Mouse (Mus musculus): ENCODE data around the gene Gm45233.

The Gm45233 gene

DNA sequence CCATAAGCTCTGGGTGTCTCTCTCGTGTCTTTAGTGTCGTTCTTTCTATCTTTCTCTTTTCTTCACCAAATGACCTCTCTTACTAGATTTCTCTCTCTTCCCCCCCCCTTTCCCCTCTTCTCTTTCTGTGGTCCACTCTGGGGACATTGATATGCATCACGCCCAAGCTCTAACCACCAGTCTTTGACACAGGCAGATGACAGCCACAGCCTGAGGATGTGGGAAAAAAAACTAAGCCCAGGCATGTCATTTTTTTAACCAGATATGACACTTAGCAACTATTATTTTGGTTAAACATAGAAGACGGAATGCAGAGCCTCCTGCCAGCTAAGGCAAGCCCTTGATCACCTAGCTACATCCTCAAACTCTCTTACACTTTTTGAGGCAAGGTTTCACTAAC lies 5.3 kb upstream of the Gm45233 start:
- H3K27me3 ChIP-seq (ENCODE audit: control insufficient read depth, insufficient read depth, low read length, poor library complexity, severe bottlenecking), result no peaks in the 10 kb centered on the region
- no peak for DNase-seq (ENCODE audit: low read depth, low spot score)

DNA sequence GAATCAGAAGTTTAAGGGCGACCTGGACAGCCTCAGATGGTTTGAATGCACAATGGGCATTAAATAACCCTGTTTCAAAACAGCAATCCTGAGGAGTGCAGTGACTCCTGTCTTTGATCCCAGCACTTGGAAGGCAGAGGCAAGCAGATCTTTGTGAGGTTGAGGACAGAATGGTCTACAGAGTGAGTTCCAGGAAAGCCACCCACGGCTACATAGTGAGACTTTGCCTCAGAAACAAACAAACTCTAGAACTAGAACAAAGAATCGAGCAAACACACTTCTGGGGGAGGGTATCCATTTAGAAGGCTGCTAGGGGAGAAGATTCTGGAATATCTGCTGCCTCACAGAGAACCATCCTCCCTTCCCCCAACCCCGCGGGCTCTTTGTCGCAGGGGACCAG lies 3.4 kb upstream of the Gm45233 start, which contains the start of gene Cldnd2:
TSS of gene Cldnd2 (plus strand) at position 301 of the 400 bp plus-strand sequence.
- Histone ChIP-seq H3K27me3 (ENCODE audit: control insufficient read depth, insufficient read depth, low read length, poor library complexity, severe bottlenecking) (no peaks in the 10 kb centered on the region), H3K36me3 (ENCODE audit: control insufficient read depth, insufficient read depth, low read length, poor library complexity, severe bottlenecking) (no peaks in the 10 kb centered on the region)
- DNase-seq (ENCODE audit: low read depth, low spot score), result no peak

More for the DNA sequence above, 5.3 kb upstream of the Gm45233 start:
- no peaks in the 10 kb centered on the region for H3K36me3 ChIP-seq (ENCODE audit: control insufficient read depth, insufficient read depth, low read length, poor library complexity, severe bottlenecking)

DNA sequence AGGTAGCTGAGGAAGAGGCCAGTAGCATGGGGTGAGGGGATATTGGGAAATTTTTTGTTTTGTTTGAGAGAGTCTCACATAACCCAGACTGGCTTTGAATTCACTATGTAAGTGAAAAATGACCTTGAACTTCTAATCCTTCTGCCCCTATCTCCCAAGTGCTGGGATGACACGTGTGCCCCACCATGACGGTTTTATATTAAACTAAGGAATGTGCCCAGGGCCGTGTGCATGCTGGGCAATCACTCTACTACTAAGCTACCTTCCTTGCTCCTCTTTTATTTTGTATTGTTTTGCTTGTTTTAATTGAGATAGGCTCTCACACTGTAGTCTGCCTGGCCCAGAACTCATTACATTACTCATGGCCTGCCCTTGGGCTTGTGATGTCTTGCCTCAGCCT lies 2.9 kb upstream of the Gm45233 start:
- Histone ChIP-seq H3K36me3 (ENCODE audit: control insufficient read depth, insufficient read depth, low read length, poor library complexity, severe bottlenecking) (no peaks in the 10 kb centered on the region), H3K27me3 (ENCODE audit: control insufficient read depth, insufficient read depth, low read length, poor library complexity, severe bottlenecking) (no peaks in the 10 kb centered on the region)
- DNase-seq (ENCODE audit: low read depth, low spot score), result no peak

DNA sequence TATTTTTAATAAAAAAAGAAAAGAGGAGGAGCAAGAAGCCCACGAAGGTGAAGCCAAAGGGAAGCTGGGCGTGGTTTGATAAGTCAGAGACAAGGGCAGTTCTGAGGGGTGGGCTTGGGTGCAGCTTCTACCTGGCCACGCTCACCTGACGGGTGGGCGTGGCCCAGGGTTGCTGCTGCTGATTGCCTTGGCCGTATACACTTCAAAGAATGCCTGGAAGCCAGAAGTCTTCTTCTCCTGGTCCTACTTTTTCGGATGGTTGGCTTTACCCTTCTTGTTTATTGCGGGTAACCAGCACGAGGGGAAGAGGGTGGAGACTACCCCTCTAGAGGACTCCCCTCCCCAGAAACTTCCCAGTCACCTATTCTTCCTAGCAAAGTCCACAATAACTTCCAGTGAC lies 1.2 kb upstream of the Gm45233 start:
- no peaks in the 10 kb centered on the region for H3K27me3 ChIP-seq (ENCODE audit: control insufficient read depth, insufficient read depth, low read length, poor library complexity, severe bottlenecking)
- DNase-seq (ENCODE audit: low read depth, low spot score), result no peak
- no peaks in the 10 kb centered on the region for H3K36me3 ChIP-seq (ENCODE audit: control insufficient read depth, insufficient read depth, low read length, poor library complexity, severe bottlenecking)

DNA sequence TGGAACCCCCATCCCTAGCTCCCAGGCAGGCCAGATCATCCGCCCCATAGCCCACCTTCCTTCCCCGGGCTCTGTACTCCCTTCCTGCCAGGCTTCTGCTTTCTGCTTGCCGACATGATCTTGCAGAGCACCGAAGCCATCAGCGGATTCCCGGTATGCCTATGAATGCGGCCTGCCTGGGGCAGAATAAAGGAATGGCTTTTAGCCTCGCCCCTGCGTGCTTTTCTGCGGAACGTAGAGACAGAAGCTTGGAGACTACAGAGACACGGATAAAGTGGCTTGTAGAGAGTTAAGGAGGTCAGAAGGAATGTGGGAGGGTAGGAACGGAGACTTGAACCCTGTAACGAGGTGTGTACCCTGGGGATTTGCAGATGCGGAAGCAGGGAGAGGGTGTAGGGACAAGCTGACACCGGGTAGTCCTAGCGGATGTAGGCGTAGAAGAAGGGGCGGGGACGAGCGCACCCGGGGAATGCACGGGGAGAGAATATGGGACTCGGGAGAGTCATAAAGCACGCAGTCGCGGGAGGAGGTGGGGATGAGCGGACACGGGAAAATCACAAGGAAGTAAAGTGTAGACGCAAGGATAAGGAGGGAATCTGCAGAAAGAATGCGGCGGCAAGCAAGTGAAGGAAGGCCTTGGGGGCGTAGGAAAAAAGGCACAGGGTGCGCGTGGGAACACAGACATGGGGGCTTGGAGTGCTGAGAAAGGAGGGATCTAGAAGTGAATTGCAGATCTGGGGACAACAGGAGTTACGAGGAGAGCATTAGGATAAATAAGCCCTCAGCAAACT lies 607 bp upstream of the Gm45233 start:
- H3K27me3 ChIP-seq (ENCODE audit: control insufficient read depth, insufficient read depth, low read length, poor library complexity, severe bottlenecking), result no peaks in the 10 kb centered on the region
- peak; percentile 72 for DNase-seq (ENCODE audit: low read depth, low spot score)
- H3K36me3 ChIP-seq (ENCODE audit: control insufficient read depth, insufficient read depth, low read length, poor library complexity, severe bottlenecking), result no peaks in the 10 kb centered on the region

DNA sequence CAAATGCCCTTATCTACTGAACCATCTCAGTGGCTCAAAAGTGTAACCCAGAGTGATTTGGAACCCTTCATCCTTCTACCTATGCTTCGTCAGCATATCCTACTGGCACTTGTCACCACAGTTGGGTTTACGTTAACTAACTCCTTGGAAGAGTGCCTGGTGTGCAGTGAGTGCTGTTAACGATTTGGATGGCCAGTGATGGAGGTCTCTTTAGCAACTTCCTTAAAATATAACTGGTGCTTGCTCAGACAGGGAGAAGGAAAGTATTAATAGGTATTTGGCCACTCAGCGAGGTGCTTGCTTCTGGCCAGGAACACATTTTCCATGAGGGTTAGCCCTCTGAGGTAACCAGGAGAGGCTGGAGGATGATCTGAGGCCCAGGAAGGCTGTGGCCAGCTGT lies 3.9 kb downstream of the Gm45233 start:
- no peaks in the 10 kb centered on the region for H3K27me3 ChIP-seq (ENCODE audit: control insufficient read depth, insufficient read depth, low read length, poor library complexity, severe bottlenecking)
- H3K36me3 ChIP-seq (ENCODE audit: control insufficient read depth, insufficient read depth, low read length, poor library complexity, severe bottlenecking), result no peaks in the 10 kb centered on the region
- no peak for DNase-seq (ENCODE audit: low read depth, low spot score)

DNA sequence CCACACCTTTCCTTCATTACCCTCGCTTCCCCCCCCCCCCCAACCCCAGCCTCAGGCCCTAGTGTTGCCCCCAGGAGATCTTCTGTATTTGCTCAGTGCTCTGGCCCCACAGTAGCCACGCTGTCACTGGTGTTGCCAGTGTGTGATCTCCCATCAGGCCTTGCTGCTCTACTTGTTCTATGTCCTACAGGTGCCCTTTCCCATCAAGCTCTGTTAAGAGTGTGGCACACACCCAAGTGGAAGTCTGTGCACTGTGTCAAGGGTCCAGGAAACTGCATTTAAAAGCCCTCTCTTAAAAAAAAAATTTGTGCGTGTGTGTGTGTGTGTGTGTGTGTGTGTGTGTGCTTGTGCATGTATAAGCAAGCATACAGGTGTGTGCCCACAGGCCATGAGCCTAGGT lies 4.3 kb downstream of the Gm45233 start:
- Histone ChIP-seq H3K36me3 (ENCODE audit: control insufficient read depth, insufficient read depth, low read length, poor library complexity, severe bottlenecking) (no peaks in the 10 kb centered on the region; the same call in 1 of the 2 replicates), H3K27me3 (ENCODE audit: control insufficient read depth, insufficient read depth, low read length, poor library complexity, severe bottlenecking) (no peaks in the 10 kb centered on the region)
- no peak for DNase-seq (ENCODE audit: low read depth, low spot score)

DNA sequence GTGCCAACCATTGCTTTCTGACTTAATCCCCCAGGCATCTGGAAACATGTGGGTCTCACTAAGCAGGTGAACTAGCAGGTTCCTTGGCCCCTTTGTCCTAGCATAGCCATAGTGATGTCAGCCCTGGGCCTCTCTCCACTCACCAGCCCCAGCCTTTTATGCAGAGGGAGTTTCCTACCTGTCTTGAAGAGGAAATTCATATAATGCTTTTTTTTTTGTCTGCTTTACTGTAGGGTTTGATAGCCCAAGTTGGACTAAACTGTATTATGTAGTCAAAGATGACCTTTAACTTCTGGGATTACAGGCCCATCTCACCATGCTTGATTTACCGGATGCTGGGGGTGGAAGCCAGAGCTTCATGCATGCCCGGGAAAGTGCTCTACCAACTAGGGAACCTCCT lies 5.9 kb downstream of the Gm45233 start:
- Histone ChIP-seq H3K27me3 (ENCODE audit: control insufficient read depth, insufficient read depth, low read length, poor library complexity, severe bottlenecking) (no peaks in the 10 kb centered on the region), H3K36me3 (ENCODE audit: control insufficient read depth, insufficient read depth, low read length, poor library complexity, severe bottlenecking) (peaks cover 2% of the 10 kb centered on the region)
- no peak for DNase-seq (ENCODE audit: low read depth, low spot score)

DNA sequence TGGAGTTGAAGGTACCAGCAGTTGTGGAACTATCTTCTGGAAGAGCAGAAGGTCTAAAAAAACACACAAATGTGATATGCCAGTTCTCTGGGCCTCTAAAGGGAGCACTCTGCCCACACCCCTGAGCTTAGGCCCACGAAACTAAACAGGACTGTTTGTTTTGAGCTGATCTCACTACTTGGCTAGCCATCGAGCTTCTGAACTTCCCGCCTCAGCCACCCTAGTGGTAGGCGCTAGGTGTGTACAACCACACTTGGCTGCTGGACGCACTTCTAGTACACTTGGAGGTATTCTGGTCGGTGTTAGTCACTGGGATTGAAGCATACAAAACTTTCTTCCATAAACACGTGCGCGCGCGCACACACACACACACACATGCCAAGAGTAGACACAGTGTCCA lies 7.8 kb downstream of the Gm45233 start:
- H3K27me3 ChIP-seq (ENCODE audit: control insufficient read depth, insufficient read depth, low read length, poor library complexity, severe bottlenecking), result no peaks in the 10 kb centered on the region
- peaks cover 2% of the 10 kb centered on the region for H3K36me3 ChIP-seq (ENCODE audit: control insufficient read depth, insufficient read depth, low read length, poor library complexity, severe bottlenecking)
- DNase-seq (ENCODE audit: low read depth, low spot score), result no peak

DNA sequence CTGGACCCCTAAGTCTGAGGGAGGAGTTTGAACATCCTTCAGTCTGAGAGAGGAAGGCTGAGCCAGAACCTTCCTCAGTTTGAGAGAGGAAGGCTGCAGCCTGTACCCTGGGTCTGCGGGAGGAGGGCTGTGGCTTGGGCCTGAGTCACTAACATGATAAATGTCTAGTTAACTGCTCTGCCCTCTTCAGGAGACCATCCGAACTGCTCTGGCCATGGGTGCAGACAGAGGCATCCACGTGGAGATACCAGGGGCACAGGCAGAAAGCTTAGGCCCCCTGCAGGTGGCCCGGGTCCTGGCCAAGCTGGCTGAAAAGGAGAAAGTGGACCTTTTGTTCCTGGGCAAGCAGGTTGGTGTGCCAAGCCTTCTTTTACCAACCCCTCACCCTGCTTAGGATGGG lies 8.7 kb downstream of the Gm45233 start:
- peak; percentile 77 for DNase-seq (ENCODE audit: low read depth, low spot score)
- Histone ChIP-seq H3K36me3 (ENCODE audit: control insufficient read depth, insufficient read depth, low read length, poor library complexity, severe bottlenecking) (peaks cover 2% of the 10 kb centered on the region), H3K27me3 (ENCODE audit: control insufficient read depth, insufficient read depth, low read length, poor library complexity, severe bottlenecking) (no peaks in the 10 kb centered on the region)

DNA sequence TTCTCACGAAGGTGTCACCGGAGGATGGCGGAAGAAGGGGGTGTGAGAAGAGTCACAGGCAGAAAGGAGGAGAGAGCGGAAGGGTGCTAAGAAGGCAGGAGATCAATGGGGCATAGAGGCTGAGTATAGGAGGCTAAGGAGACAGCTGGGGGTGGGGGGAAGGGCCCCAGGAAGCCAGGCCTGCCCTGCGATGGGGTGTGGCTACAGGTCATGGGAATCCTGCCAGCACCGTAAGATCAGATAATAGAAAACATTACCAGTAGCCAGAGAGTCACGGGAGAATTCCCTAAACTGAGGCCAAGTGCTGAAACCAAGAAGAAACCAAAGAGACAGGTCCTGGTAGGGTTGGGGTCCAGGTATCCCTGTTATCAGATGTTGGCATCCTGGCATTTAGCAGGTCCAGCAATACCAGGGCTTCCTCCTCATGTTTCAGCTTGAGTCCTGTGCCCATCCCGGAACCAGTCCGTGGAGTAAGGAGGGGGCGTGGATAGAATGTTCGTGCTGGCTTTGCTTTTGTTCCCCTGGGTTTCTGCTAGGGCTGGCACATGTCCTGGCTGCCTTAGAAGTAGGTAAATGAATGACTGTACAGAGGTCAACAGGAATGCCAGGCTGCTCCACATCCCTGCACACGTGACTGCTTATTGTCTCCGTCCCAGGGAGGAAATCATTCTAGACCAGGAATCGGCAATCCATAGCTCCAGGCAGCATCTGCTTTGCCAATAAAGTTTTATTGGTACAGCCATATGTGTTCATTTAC lies 9.8 kb downstream of the Gm45233 start:
- DNase-seq (ENCODE audit: low read depth, low spot score), result no peak
- Histone ChIP-seq H3K36me3 (ENCODE audit: control insufficient read depth, insufficient read depth, low read length, poor library complexity, severe bottlenecking) (peaks cover 2% of the 10 kb centered on the region), H3K27me3 (ENCODE audit: control insufficient read depth, insufficient read depth, low read length, poor library complexity, severe bottlenecking) (no peaks in the 10 kb centered on the region)

DNA sequence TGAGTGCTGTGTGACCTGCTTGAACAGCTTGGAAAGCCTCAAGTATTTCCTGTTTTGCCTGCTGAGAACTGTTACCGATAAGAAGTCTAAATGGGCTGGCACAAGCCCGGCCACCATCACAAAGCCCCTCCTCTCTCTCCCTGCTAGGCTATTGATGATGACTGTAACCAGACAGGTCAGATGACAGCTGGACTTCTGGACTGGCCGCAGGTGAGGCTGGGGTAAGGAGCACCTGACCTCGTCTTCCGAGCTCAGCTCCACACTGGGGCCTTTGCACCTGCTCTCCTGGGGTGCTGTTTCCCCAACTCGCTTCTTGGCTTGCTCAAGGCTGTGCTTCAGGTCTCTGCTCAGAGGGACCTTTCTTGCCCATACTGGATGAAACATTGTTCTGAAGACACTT lies 10.4 kb downstream of the Gm45233 start:
- peaks cover 2% of the 10 kb centered on the region for H3K36me3 ChIP-seq (ENCODE audit: control insufficient read depth, insufficient read depth, low read length, poor library complexity, severe bottlenecking)
- DNase-seq (ENCODE audit: low read depth, low spot score), result no peak

DNA sequence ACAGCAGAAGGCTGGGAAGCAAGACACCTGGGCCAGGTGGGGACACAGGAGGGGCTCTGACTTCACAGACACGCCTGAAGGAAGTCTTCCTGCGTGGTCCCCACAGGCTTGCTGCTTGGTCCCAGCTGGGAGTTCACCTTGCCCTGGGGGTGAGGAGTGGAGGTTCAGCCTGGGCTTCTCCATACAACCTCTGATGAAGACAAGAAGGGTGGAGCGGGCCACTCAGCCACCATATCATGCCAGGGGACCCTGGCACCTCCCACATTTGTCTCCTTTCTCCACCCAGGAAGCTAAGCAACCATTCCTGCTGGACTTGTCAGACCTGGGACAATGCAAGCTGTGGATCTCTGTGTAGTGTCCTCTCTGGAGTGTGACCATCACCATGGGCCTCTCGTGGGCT lies 18.9 kb downstream of the Gm45233 start, which contains the start of gene Vsig10l:
TSS of gene Vsig10l (plus strand) at position 301 of the 400 bp plus-strand sequence.
- Histone ChIP-seq H3K36me3 (ENCODE audit: control insufficient read depth, insufficient read depth, low read length, poor library complexity, severe bottlenecking) (no peaks in the 10 kb centered on the region), H3K27me3 (ENCODE audit: control insufficient read depth, insufficient read depth, low read length, poor library complexity, severe bottlenecking) (no peaks in the 10 kb centered on the region)
- DNase-seq (ENCODE audit: low read depth, low spot score), result no peak

More for the DNA sequence above, 10.4 kb downstream of the Gm45233 start:
- no peaks in the 10 kb centered on the region for H3K27me3 ChIP-seq (ENCODE audit: control insufficient read depth, insufficient read depth, low read length, poor library complexity, severe bottlenecking)

DNA sequence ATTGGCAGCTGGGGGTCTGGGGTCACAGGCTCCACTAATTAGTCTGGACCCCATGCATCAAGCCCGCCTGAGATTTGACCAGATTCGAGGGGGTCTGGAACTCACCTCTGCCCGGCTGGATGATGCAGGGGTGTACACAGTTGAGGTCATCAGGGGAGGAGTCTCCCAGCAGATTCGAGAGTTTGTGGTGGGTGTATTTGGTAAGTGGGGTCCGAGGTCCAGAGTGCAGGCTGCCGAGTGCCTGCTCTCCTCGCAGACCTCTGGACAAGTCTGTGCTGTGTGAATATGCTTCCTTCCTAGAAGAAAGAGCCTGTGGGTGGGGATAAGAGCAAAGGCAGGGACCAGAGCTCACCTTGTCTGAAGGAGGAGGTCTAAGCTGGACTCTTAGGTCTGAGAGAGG lies 20.0 kb downstream of the Gm45233 start:
- H3K27me3 ChIP-seq (ENCODE audit: control insufficient read depth, insufficient read depth, low read length, poor library complexity, severe bottlenecking), result no peaks in the 10 kb centered on the region
- no peaks in the 10 kb centered on the region for H3K36me3 ChIP-seq (ENCODE audit: control insufficient read depth, insufficient read depth, low read length, poor library complexity, severe bottlenecking)

DNA sequence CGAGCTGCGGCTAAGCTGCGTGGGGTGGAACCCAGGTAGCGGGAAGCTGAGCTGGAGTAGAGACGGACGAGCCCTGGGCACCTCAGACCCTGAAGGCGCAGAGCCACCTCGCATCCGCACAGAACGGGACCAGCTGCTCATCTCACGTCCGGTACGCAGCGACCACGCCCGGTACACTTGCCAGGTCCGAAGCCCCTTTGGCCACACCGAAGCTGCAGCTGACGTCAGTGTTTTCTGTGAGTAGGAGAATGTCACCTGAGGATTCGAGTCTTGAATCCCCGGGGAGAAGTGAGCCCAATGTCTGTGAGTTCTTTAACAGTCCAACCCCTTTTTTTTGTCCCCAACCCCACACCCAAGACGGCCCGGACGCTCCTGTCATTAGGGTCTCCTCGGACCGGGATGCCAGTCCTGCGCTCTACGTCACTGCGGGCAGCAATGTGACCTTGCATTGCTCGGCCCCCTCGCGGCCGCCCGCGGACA lies 21.0 kb downstream of the Gm45233 start:
- Histone ChIP-seq H3K36me3 (ENCODE audit: control insufficient read depth, insufficient read depth, low read length, poor library complexity, severe bottlenecking) (no peaks in the 10 kb centered on the region), H3K27me3 (ENCODE audit: control insufficient read depth, insufficient read depth, low read length, poor library complexity, severe bottlenecking) (no peaks in the 10 kb centered on the region)
- peak; percentile 72 for DNase-seq (ENCODE audit: low read depth, low spot score)

More for the DNA sequence above, 20.0 kb downstream of the Gm45233 start:
- no peak for DNase-seq (ENCODE audit: low read depth, low spot score)
